Mouse (Mus musculus) C2C12 (cell line): ENCODE data around the gene Prr14l. TPM values are rescaled to one million over a fixed set of nuclear protein-coding genes. Genes with fewer than 3 reads are reported as not detected.
A peak's percentile ranks its signal among the peaks of the same experiment; 100 is the strongest.
"Not testable (repeated sequence)": the region's sequence is repeated elsewhere in the genome, so short reads cannot be mapped to it uniquely, and the experiment has no call there.

Source experiments
- H3K27me3 ChIP-seq: one replicate; pipeline ENCODE4 v1.6.1; 2011; ENCODE audit not compliant: control insufficient read depth, insufficient read depth, insufficient read length
- H3K36me3 ChIP-seq: one replicate; pipeline ENCODE4 v1.6.1; 2011; ENCODE audit not compliant: control insufficient read depth, insufficient read depth
- H3K4me3 ChIP-seq: one replicate; pipeline ENCODE4 v1.5.1; 2011; ENCODE audit warnings: mild to moderate bottlenecking, control low read depth; ENCODE audit not compliant: poor library complexity, insufficient read depth, severe bottlenecking
- H3K79me2 ChIP-seq: one replicate; pipeline ENCODE4 v1.6.1; 2011; ENCODE audit not compliant: control insufficient read depth, insufficient read depth
- H3K79me3 ChIP-seq: one replicate; pipeline ENCODE4 v1.6.1; 2011; ENCODE audit warnings: low read depth, control low read depth
- H3ac ChIP-seq: one replicate; pipeline ENCODE3; 2011; ENCODE audit warnings: low read depth; ENCODE audit not compliant: control insufficient read depth, insufficient read length
- CEBPB ChIP-seq: IDR thresholded peaks from one replicate; pipeline ENCODE4 v1.6.1; 2011; ENCODE audit warnings: low read depth, mild to moderate bottlenecking, control low read depth, moderate library complexity
- CTCF ChIP-seq: IDR thresholded peaks from one replicate; pipeline ENCODE4 v1.5.1; 2011; ENCODE audit not compliant: control insufficient read depth, insufficient read depth, insufficient read length
- FOSL1 ChIP-seq: IDR thresholded peaks from one replicate; pipeline ENCODE4 v1.8.0; 2011; ENCODE audit warnings: mild to moderate bottlenecking, low read length; ENCODE audit not compliant: poor library complexity, insufficient read depth, severe bottlenecking
- MAX ChIP-seq: IDR thresholded peaks from one replicate; pipeline ENCODE4 v1.6.1; 2011; ENCODE audit warnings: mild to moderate bottlenecking, control low read depth
- MYOD1 ChIP-seq: IDR thresholded peaks from one replicate; pipeline ENCODE4 v1.6.1; 2011; ENCODE audit warnings: low read depth; ENCODE audit not compliant: control insufficient read depth, insufficient read length
- MYOG ChIP-seq: IDR thresholded peaks from one replicate; pipeline ENCODE4 v1.6.1; 2011; ENCODE audit not compliant: control insufficient read depth, insufficient read length; ENCODE audit errors: extremely low read depth
- USF1 ChIP-seq: IDR thresholded peaks from one replicate; pipeline ENCODE4 v1.6.1; 2011; ENCODE audit warnings: low read depth, mild to moderate bottlenecking, control low read depth, moderate library complexity
- polyA plus RNA-seq: library from polyadenylated mRNA; unstranded; fragments of >200 nt; fragmentation: generic; extraction: Trizol; gene quantifications from one replicate; pipeline ENCODE4 v1.2.1, GENCODE M21; 2012; ENCODE audit warnings: missing spikeins

Gene Prr14l
- polyA plus RNA-seq, 1 experiment, result 3.9 TPM

- no peaks in the 10 kb centered on the region for H3K27me3 ChIP-seq
- H3ac ChIP-seq, result peak overlapping the region; percentile 62
- H3K4me3 ChIP-seq, result peak overlapping the region; percentile 47
- peaks cover 33% of the 10 kb centered on the region for H3K79me2 ChIP-seq
- peaks cover 10% of the 10 kb centered on the region for H3K79me3 ChIP-seq
- TF ChIP-seq USF1, result no peak
- TF ChIP-seq CEBPB, result no peak
- no peak for TF ChIP-seq FOSL1
- TF ChIP-seq CTCF, result no peak
- no peak for TF ChIP-seq MYOD1
- no peak for TF ChIP-seq MAX
- no peak for TF ChIP-seq MYOG
- peaks cover 3% of the 10 kb centered on the region for H3K36me3 ChIP-seq
Observed at GRCm38 (mm10) chr5:32745705-32746655, 108.1 kb downstream of the Prr14l start.

GRCm38 (mm10) chr5:32742149-32742548 lies 111.9 kb downstream of the Prr14l start:
- Histone ChIP-seq H3K79me2 (peaks cover 33% of the 10 kb centered on the region), H3K4me3 (no peak overlapping the region), H3K79me3 (peaks cover 10% of the 10 kb centered on the region), H3ac (no peak overlapping the region), H3K36me3 (peaks cover 3% of the 10 kb centered on the region), H3K27me3 (no peaks in the 10 kb centered on the region)
- TF ChIP-seq CTCF (no peak), MYOD1 (no peak), CEBPB (no peak), MAX (no peak), USF1 (no peak), FOSL1 (no peak), MYOG (no peak)

- not testable (repeated sequence) for H3K27me3 ChIP-seq, H3K36me3 ChIP-seq, H3K4me3 ChIP-seq, H3ac ChIP-seq
- Histone ChIP-seq H3K79me2 (peaks cover 33% of the 10 kb centered on the region), H3K79me3 (peaks cover 10% of the 10 kb centered on the region)
Observed at GRCm38 (mm10) chr5:32741377-32741776, 112.7 kb downstream of the Prr14l start.

- Histone ChIP-seq H3K79me2 (peaks cover 33% of the 10 kb centered on the region), H3K79me3 (peaks cover 10% of the 10 kb centered on the region)
- H3K27me3 ChIP-seq, H3K4me3 ChIP-seq, H3K36me3 ChIP-seq, H3ac ChIP-seq: not testable (repeated sequence)
Observed at GRCm38 (mm10) chr5:32740850-32741249, 113.2 kb downstream of the Prr14l start.

GRCm38 (mm10) chr5:32740138-32740537 lies 113.9 kb downstream of the Prr14l start:
- Histone ChIP-seq H3K4me3 (no peak overlapping the region), H3ac (no peak overlapping the region), H3K36me3 (peaks cover 3% of the 10 kb centered on the region), H3K79me3 (peaks cover 7% of the 10 kb centered on the region), H3K79me2 (peaks cover 28% of the 10 kb centered on the region), H3K27me3 (no peaks in the 10 kb centered on the region)
- TF ChIP-seq MYOD1, result no peak
- no peak for TF ChIP-seq MAX
- TF ChIP-seq FOSL1, result no peak
- TF ChIP-seq MYOG, result no peak
- no peak for TF ChIP-seq CTCF
- no peak for TF ChIP-seq CEBPB
- no peak for TF ChIP-seq USF1

Other genes starting within 250 kb of the Prr14l start
- 2.5 TPM for gene Yes1, start 243.1 kb downstream of the Prr14l start, polyA plus RNA-seq
- 39.9 TPM for gene Pisd, start 68.6 kb downstream of the Prr14l start, polyA plus RNA-seq
- gene Gm20671, start 27.1 kb downstream of the Prr14l start, polyA plus RNA-seq, result 0.06 TPM
- 11.6 TPM for gene Depdc5, start 9.4 kb upstream of the Prr14l start, polyA plus RNA-seq
- gene Ywhah, start 164.6 kb upstream of the Prr14l start, polyA plus RNA-seq, result 213 TPM
- gene Slc5a1, start 250.0 kb upstream of the Prr14l start, polyA plus RNA-seq, result 0.01 TPM